Mouse (Mus musculus) liver, embryonic 14.5 days (tissue): ENCODE results near the gene Sh3bp4. TPM values are rescaled to one million over a fixed set of nuclear protein-coding genes. Genes with fewer than 3 reads are reported as not detected.

Source experiments
- ATAC-seq: fragments of 200-750 bp; cut with Nextera tagmentation; 2 replicates; pipeline ENCODE4 v1.8.0; 2017; ENCODE audit warnings: moderate number of reproducible peaks, mild to moderate bottlenecking, moderate library complexity; ENCODE audit not compliant: insufficient read depth
- DNase-seq, 3 experiments: peaks; one replicate each; pipeline ENCODE4 v3.0.0-alpha.2; 2012 to 2013; ENCODE audit warnings: low read depth in 3 of 3, low spot score in 3 of 3
- H3K27ac ChIP-seq: fragments of 300-500 bp; sonication (generic); 2 replicates; pipeline ENCODE4 v1.5.1; 2014; ENCODE audit warnings: moderate library complexity, mild to moderate bottlenecking, control low read depth, inconsistent platforms
- H3K27me3 ChIP-seq: fragments of 300-500 bp; sonication (generic); 2 replicates; pipeline ENCODE4 v1.6.1; 2014; ENCODE audit warnings: mild to moderate bottlenecking, low read length, moderate library complexity; ENCODE audit not compliant: control insufficient read depth, insufficient read depth
- H3K36me3 ChIP-seq: fragments of 300-500 bp; sonication (generic); replicated peaks from 2 replicates; pipeline ENCODE4 v1.6.1; 2014; ENCODE audit warnings: low read depth; ENCODE audit not compliant: control insufficient read depth, insufficient read depth
- H3K4me1 ChIP-seq, 2 experiments: fragments of 200-500 bp in 1 of 2; fragments of 300-500 bp in 1 of 2; sonication (generic) in 1 of 2; replicated peaks; 2 replicates each; pipeline ENCODE4 v1.6.1; 2012 to 2014; ENCODE audit warnings: antibody characterized with exemption in 1 of 2, inconsistent platforms in 1 of 2, low read length in 1 of 2; ENCODE audit not compliant: control insufficient read depth in 2 of 2, insufficient read depth in 2 of 2
- H3K4me2 ChIP-seq: fragments of 300-500 bp; sonication (generic); 2 replicates; pipeline ENCODE4 v1.6.1; 2014; ENCODE audit warnings: low read depth, mild to moderate bottlenecking, control low read depth, moderate library complexity
- H3K4me3 ChIP-seq, 2 experiments: fragments of 200-500 bp in 1 of 2; fragments of 300-500 bp in 1 of 2; sonication (generic) in 1 of 2; 2 replicates each; pipeline ENCODE4 v1.5.1; 2012 to 2014; ENCODE audit warnings: low read depth in 2 of 2, low read length in 2 of 2, mild to moderate bottlenecking in 2 of 2, control low read depth in 1 of 2, inconsistent platforms in 1 of 2, moderate library complexity in 1 of 2; ENCODE audit not compliant: insufficient read depth in 1 of 2
- H3K9ac ChIP-seq: fragments of 300-500 bp; sonication (generic); replicated peaks from 2 replicates; pipeline ENCODE4 v1.6.1; 2014; ENCODE audit warnings: mild to moderate bottlenecking, control low read depth, moderate library complexity
- H3K9me3 ChIP-seq: fragments of 300-500 bp; sonication (generic); 2 replicates; pipeline ENCODE4 v1.6.1; 2016; ENCODE audit warnings: low read length, mixed read lengths; ENCODE audit not compliant: control insufficient read depth
- CTCF ChIP-seq: IDR thresholded peaks from 2 replicates; pipeline ENCODE4 v1.5.1; 2016; ENCODE audit warnings: antibody characterized with exemption, low read depth, control low read depth
- EP300 ChIP-seq: IDR thresholded peaks from 2 replicates; pipeline ENCODE4 v1.6.1; 2016; ENCODE audit warnings: antibody characterized with exemption, low read depth
- WGBS: fragments of 180-500 bp; shearing (Covaris S2); extraction: QIAGEN DNeasy Blood & Tissue Kit; methylation state at CpG from one replicate; pipeline ENCODE4 v1.1.7; 2014; ENCODE audit not compliant: insufficient replicate concordance; 5-methylcytosine and 5-hydroxymethylcytosine counted together
- polyA plus RNA-seq, 2 experiments: library from polyadenylated mRNA; depleted of rRNA in 1 of 2; stranded (reverse) in 1 of 2; unstranded in 1 of 2; fragments of >200 nt; fragmentation: Nextera tagmentation in 1 of 2; extraction: Ambion mirVana in 1 of 2; gene quantifications; 2 replicates each; pipeline versions ENCODE4 v1.2.1 to v1.2.3; 2012 to 2014

Sh3bp4 gene
- polyA plus RNA-seq, 2 experiments, result 0.51 to 0.63 TPM

DNA sequence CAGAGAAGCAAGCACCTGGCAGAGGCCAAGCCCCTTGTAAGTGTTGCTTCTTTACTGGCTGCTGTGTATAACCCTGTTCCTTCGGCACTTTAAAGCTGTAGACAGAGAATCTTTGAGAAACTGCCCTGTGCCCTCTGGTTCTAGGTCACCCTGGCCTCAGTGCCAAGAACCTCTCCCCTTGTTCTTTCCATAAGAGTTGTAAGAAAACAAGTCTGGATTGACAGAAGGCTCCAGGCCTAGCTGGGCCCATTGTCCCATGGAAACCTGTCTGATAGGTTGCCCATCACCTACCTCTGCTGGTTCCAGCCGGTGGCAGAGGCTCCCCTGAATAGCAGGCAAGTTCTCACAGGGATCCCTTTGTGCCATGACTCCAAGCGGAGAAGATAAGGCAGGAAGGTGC lies 47.9 kb downstream of the Sh3bp4 start:
- TF ChIP-seq EP300 (no peak), CTCF (no peak)
- no peak for DNase-seq
- H3K4me1 ChIP-seq, result no peaks in the 10 kb centered on the region
- WGBS, result 63% methylated on average over 3 of the region's 3 CpGs
- no peaks in the 10 kb centered on the region for H3K36me3 ChIP-seq
- no peak overlapping the region for H3K9ac ChIP-seq
- no peak overlapping the region for H3K4me3 ChIP-seq
- H3K27me3 ChIP-seq, result no peaks in the 10 kb centered on the region
- H3K4me2 ChIP-seq, result no peak overlapping the region
- H3K9me3 ChIP-seq, result no peaks in the 10 kb centered on the region
- no peak overlapping the region for H3K27ac ChIP-seq
- no peak for ATAC-seq

DNA sequence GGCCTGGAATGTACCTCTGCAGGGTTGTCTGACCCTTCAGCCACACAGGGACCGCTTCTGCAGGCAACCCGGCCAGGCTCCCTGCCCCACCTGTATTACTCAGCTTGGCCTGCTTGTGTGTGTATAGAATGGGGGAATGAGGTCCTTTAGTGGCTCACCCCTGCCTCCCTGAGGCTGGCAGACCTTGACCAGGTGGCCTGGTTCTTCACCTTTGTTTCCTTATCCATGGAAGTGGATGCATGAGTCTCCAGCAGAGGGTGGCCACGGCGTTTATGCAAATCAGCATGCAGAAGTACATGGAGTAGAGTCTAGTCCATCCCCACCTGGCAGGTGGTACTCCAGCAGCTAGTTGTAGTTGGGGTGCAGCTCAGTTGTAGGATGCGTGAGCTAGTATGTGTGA lies 48.6 kb downstream of the Sh3bp4 start:
- no peak for TF ChIP-seq CTCF
- TF ChIP-seq EP300, result no peak
- Histone ChIP-seq H3K27ac (no peak overlapping the region), H3K4me1 (no peaks in the 10 kb centered on the region), H3K4me2 (no peak overlapping the region), H3K27me3 (no peaks in the 10 kb centered on the region), H3K36me3 (no peaks in the 10 kb centered on the region), H3K9me3 (no peaks in the 10 kb centered on the region), H3K4me3 (no peak overlapping the region), H3K9ac (no peak overlapping the region)
- DNase-seq (no peak), ATAC-seq (no peak)
- WGBS, result 70% methylated on average over 5 of the region's 5 CpGs

DNA sequence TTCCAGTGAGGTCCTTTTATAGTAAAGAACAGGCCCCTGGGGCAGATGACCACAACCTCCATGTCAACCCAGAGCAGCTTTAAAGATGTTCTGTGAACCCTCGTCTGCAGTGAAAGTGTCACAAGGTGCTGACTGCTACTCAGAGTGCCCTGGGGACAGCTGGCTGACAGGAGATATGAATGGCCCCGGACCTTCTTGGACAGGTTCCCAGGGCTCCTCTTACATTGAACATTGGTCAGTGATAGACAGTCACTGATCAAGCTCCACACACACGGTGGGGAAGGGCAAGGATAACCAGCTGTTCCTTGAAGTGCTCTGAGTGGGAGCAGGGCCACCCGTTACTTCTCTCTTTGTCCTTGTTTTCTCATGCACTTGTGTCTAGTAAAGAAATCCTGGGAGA lies 50.1 kb downstream of the Sh3bp4 start:
- H3K9ac ChIP-seq, result no peak overlapping the region
- no peak for DNase-seq
- H3K27ac ChIP-seq, result no peak overlapping the region
- H3K4me2 ChIP-seq, result no peak overlapping the region
- WGBS, result 55% methylated on average over 4 of the region's 4 CpGs
- no peaks in the 10 kb centered on the region for H3K4me1 ChIP-seq
- no peaks in the 10 kb centered on the region for H3K27me3 ChIP-seq
- TF ChIP-seq EP300 (no peak), CTCF (no peak)
- H3K36me3 ChIP-seq, result no peaks in the 10 kb centered on the region
- H3K4me3 ChIP-seq, result no peak overlapping the region
- H3K9me3 ChIP-seq, result no peaks in the 10 kb centered on the region
- no peak for ATAC-seq

DNA sequence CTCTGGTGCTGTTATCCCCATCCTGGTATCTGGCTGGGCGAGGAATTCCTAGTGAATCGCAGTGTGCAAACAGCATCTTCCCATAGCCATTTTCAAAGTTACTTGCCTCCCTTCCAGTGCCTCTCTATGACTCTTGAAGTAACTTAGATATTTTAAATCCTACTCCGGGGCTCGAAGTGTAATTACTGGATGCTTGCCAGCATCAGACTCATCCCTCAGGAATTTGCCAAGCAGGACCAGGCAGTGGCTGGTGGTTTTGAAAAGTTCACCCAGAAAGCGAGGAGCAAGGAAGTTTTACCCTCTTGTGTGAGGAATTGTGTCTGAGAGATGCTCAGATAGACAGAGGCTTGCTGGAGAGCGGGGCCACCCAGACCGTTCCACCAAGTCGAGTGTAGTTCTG lies 51.3 kb downstream of the Sh3bp4 start:
- Histone ChIP-seq H3K36me3 (no peaks in the 10 kb centered on the region), H3K4me2 (no peak overlapping the region), H3K4me1 (no peaks in the 10 kb centered on the region), H3K27me3 (no peaks in the 10 kb centered on the region), H3K9ac (no peak overlapping the region), H3K9me3 (no peaks in the 10 kb centered on the region), H3K27ac (no peak overlapping the region), H3K4me3 (no peak overlapping the region)
- TF ChIP-seq EP300, result no peak
- TF ChIP-seq CTCF, result no peak
- no peak for DNase-seq
- ATAC-seq, result no peak
- WGBS, result 51% methylated on average over 8 of the region's 8 CpGs

DNA sequence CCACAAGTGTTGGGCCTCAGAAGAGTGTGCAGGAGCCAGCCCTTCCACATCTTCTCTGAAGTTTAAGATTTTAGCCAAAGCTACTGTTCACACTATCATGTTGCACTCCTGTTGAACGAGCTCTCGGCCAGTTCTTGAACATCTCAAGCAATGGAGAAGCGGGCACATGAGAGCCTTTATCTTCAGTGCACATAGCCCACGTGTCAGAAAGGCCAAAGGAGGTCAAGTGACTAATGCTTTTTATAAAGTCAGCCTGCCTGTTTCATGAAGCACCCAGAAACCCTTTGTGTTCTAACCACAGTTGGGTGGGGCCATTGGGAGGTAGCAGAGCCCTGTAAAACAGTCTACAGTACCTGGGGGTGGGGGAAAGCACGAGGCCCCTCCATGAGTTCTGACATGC lies 52.2 kb downstream of the Sh3bp4 start:
- no peak overlapping the region for H3K4me3 ChIP-seq
- no peak for DNase-seq
- no peak overlapping the region for H3K9ac ChIP-seq
- no peaks in the 10 kb centered on the region for H3K9me3 ChIP-seq
- ATAC-seq, result no peak
- no peak overlapping the region for H3K27ac ChIP-seq
- no peaks in the 10 kb centered on the region for H3K27me3 ChIP-seq
- no peaks in the 10 kb centered on the region for H3K36me3 ChIP-seq
- TF ChIP-seq EP300 (no peak), CTCF (no peak)
- H3K4me1 ChIP-seq, result no peaks in the 10 kb centered on the region
- whole genome bisulfite sequencing, result 28% methylated on average over 5 of the region's 5 CpGs
- H3K4me2 ChIP-seq, result no peak overlapping the region
